Mouse (Mus musculus): ENCODE data around the gene Rad54l. TPM values are rescaled to one million over a fixed set of nuclear protein-coding genes. Genes with fewer than 3 reads are reported as not detected.

The Rad54l gene
- polyA plus RNA-seq, 1 experiment from 2014 or later = 79.2 TPM

DNA sequence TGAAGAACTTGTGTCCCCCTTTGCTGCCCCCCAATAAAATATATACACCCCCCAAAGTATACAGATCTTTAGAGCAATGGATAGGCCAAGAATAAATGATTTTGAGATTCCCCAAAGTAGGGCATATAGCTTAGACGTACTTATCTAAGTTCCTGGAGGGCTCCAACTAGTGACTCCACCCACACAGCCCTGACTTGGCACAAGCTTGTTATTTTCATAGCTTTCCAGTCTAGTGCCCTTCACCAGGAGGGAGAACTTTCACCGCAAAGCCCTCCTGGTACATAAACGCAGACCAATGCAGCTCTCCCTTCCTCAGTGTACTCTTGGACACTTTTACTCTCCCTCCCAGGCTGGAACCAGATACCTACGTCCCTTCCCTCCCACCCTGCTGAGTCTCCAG is 38.7 kb upstream of the Rad54l start:
- Histone ChIP-seq H3K4me1 (replicated peaks; ENCODE audit: control insufficient read depth, insufficient read depth, low read length) (no peaks in the 10 kb centered on the region), H3K27ac (ENCODE audit: low read depth, low read length) (no peak overlapping the region), H3K36me3 (ENCODE audit: control insufficient read depth, insufficient read depth, low read length) (peaks cover 2% of the 10 kb centered on the region; the same call in 1 of the 2 replicates), H3K4me2 (ENCODE audit: low read depth, low read length, severe bottlenecking) (no peak overlapping the region), H3K9me3 (ENCODE audit: control insufficient read depth, low read length) (no peaks in the 10 kb centered on the region), H3K27me3 (ENCODE audit: control insufficient read depth, insufficient read depth, low read length) (no peaks in the 10 kb centered on the region), H3K4me3 (ENCODE audit: low read depth, low read length) (no peak overlapping the region), H3K9ac (ENCODE audit: low read length) (no peak overlapping the region)
- WGBS = 88% methylated on average over 4 of the region's 4 CpGs
- DNase-seq (ENCODE audit: low spot score) (no peak), ATAC-seq (replicated peaks; ENCODE audit: low FRiP score) (no peak)

DNA sequence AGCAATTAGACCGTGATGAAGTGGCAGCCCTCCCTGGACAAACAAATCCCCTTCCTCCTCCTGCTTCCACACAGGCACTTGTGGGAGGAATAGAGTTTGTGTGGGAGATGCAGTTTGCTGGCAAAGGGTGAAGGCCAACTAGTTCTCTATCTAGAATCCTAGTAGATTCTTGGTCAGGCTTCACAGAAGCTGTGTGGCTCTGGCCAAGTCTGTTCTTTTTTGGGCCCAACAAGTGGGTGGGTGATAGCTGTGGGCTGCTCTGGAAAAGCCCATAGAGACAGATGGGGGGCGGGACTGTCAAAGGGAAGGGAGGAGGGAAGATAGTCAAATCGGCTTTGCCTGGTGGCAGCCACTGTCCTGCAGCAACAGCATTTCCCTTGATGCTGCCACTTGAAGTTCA is 37.3 kb upstream of the Rad54l start:
- Histone ChIP-seq H3K27me3 (ENCODE audit: control insufficient read depth, insufficient read depth, low read length) (no peaks in the 10 kb centered on the region), H3K36me3 (ENCODE audit: control insufficient read depth, insufficient read depth, low read length) (peaks cover 8% of the 10 kb centered on the region; the same call in 1 of the 2 replicates), H3K9me3 (ENCODE audit: control insufficient read depth, low read length) (no peaks in the 10 kb centered on the region), H3K27ac (ENCODE audit: low read depth, low read length) (no peak overlapping the region), H3K9ac (ENCODE audit: low read length) (no peak overlapping the region), H3K4me1 (replicated peaks; ENCODE audit: control insufficient read depth, insufficient read depth, low read length) (no peaks in the 10 kb centered on the region), H3K4me3 (ENCODE audit: low read depth, low read length) (no peak overlapping the region), H3K4me2 (ENCODE audit: low read depth, low read length, severe bottlenecking) (no peak overlapping the region)
- 91% methylated on average over 3 of the region's 3 CpGs for WGBS
- DNase-seq (ENCODE audit: low spot score) = no peak
- no peak for ATAC-seq (replicated peaks; ENCODE audit: low FRiP score)

DNA sequence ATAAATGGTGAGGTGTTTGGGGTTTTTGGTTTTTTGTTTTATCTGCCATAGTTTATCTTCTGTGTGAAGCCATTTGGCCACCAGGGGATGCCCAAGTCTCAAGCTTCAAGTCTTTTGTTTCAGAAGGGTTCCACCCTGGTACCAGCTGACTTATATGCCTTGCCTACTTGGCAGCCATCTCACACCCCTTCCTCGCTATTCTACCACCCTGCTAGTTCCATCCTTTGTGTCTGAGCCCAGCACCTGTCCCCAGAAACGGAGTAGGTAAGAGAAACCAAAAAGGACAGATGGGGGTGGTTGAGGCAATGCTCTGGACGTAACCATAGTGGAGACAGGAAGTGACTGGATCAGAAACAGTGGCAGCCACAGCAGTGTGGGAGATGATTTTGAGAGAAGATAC is 36.4 kb upstream of the Rad54l start:
- H3K36me3 ChIP-seq (ENCODE audit: control insufficient read depth, insufficient read depth, low read length) = peaks cover 8% of the 10 kb centered on the region; the same call in 1 of the 2 replicates
- WGBS = 83% methylated on average over 3 of the region's 3 CpGs

DNA sequence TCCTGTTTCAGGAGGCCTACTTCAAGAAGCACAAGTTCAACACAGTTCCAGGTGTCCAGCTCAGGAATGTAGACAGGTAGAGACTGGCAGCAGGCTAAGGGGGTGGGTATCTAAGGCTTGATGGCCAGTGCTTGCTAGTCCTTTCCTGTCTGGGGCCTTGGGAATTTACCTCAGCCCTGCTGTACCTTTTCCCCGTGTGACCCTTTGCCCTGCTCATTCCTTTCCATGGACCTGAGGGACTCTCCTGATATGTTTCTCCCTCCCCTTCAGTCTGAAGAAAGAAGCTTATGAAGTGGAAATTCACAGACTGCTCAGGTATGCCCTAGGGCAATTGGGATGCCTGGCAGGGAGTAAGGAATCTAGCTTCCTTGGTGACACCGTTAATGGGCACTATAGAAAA is 34.4 kb upstream of the Rad54l start:
- Histone ChIP-seq H3K9me3 (ENCODE audit: control insufficient read depth, low read length) (no peaks in the 10 kb centered on the region), H3K36me3 (ENCODE audit: control insufficient read depth, insufficient read depth, low read length) (peaks cover 13% of the 10 kb centered on the region; the same call in 1 of the 2 replicates), H3K27ac (ENCODE audit: low read depth, low read length) (no peak overlapping the region), H3K4me3 (ENCODE audit: low read depth, low read length) (no peak overlapping the region), H3K4me2 (ENCODE audit: low read depth, low read length, severe bottlenecking) (no peak overlapping the region), H3K27me3 (ENCODE audit: control insufficient read depth, insufficient read depth, low read length) (no peaks in the 10 kb centered on the region), H3K9ac (ENCODE audit: low read length) (no peak overlapping the region), H3K4me1 (replicated peaks; ENCODE audit: control insufficient read depth, insufficient read depth, low read length) (no peaks in the 10 kb centered on the region)
- ATAC-seq (replicated peaks; ENCODE audit: low FRiP score) = no peak
- 86% methylated on average over 2 of the region's 2 CpGs for WGBS
- DNase-seq (ENCODE audit: low spot score) = no peak

More for the DNA sequence above, 36.4 kb upstream of the Rad54l start:
- DNase-seq (ENCODE audit: low spot score) (no peak), ATAC-seq (replicated peaks; ENCODE audit: low FRiP score) (no peak)
- no peak overlapping the region for H3K4me2 ChIP-seq (ENCODE audit: low read depth, low read length, severe bottlenecking)
- H3K9ac ChIP-seq (ENCODE audit: low read length) = no peak overlapping the region
- H3K4me3 ChIP-seq (ENCODE audit: low read depth, low read length) = no peak overlapping the region
- no peak overlapping the region for H3K27ac ChIP-seq (ENCODE audit: low read depth, low read length)
- H3K27me3 ChIP-seq (ENCODE audit: control insufficient read depth, insufficient read depth, low read length) = no peaks in the 10 kb centered on the region
- no peaks in the 10 kb centered on the region for H3K9me3 ChIP-seq (ENCODE audit: control insufficient read depth, low read length)
- H3K4me1 ChIP-seq (replicated peaks; ENCODE audit: control insufficient read depth, insufficient read depth, low read length) = no peaks in the 10 kb centered on the region

DNA sequence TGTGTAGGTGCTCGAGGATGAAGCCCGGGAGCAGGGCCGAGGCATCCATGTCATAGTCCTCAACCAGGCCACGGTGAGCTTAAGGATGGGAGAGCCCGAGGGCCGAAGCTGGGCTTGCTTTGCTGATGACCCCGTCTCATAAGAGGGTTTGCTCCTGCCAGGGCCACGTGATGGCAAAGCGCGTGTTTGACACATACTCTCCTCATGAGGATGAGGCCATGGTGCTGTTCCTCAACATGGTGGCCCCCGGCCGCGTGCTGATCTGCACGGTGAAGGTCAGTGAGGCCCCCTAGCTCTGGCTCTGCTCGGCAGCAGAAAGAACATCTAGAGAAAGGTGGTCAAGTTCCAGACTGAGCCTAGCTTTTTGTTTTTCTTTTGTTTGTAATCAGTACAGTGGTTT is 29.2 kb upstream of the Rad54l start:
- no peak for DNase-seq (ENCODE audit: low spot score)
- peaks cover 6% of the 10 kb centered on the region for H3K4me1 ChIP-seq (replicated peaks; ENCODE audit: control insufficient read depth, insufficient read depth, low read length)
- H3K36me3 ChIP-seq (ENCODE audit: control insufficient read depth, insufficient read depth, low read length) = peaks cover 10% of the 10 kb centered on the region; the same call in 1 of the 2 replicates
- H3K9ac ChIP-seq (ENCODE audit: low read length) = no peak overlapping the region
- H3K4me3 ChIP-seq (ENCODE audit: low read depth, low read length) = no peak overlapping the region
- WGBS = 95% methylated on average over 15 of the region's 15 CpGs
- no peak overlapping the region for H3K4me2 ChIP-seq (ENCODE audit: low read depth, low read length, severe bottlenecking)
- H3K27me3 ChIP-seq (ENCODE audit: control insufficient read depth, insufficient read depth, low read length) = no peaks in the 10 kb centered on the region
- no peak for ATAC-seq (replicated peaks; ENCODE audit: low FRiP score)
- H3K9me3 ChIP-seq (ENCODE audit: control insufficient read depth, low read length) = no peaks in the 10 kb centered on the region
- no peak overlapping the region for H3K27ac ChIP-seq (ENCODE audit: low read depth, low read length)

DNA sequence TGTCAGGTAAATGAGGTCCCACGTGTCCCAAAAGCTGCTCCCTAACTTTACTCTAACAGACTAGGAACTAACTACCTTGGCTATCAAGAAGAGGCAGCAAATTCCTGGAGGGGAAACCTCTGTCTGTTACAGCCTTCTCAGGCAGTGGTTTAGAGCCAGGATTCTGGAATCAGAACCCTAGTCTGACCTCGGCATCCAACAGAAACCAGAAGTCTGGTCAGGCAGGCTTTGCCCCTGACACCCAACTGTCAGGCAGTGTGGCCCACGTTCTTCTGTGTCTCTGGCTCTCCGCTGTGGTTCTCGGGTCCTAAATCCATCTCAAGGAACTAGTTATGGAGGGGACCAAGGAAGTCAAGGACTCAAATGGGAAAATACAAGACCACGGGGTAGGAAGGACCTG is 27.7 kb upstream of the Rad54l start, which contains the start of gene Lurap1:
TSS of gene Lurap1 (minus strand) at position 101 of the 400 bp plus-strand sequence.
- DNase-seq (ENCODE audit: low spot score) (no peak), ATAC-seq (replicated peaks; ENCODE audit: low FRiP score) (no peak)
- Histone ChIP-seq H3K9ac (ENCODE audit: low read length) (peak within 1 kb of the TSS; percentile 95), H3K4me2 (ENCODE audit: low read depth, low read length, severe bottlenecking) (peak within 1 kb of the TSS; percentile 76), H3K27me3 (ENCODE audit: control insufficient read depth, insufficient read depth, low read length) (no peaks in the 10 kb centered on the region), H3K27ac (ENCODE audit: low read depth, low read length) (peak within 1 kb of the TSS; percentile 59), H3K4me1 (replicated peaks; ENCODE audit: control insufficient read depth, insufficient read depth, low read length) (peaks cover 6% of the 10 kb centered on the region), H3K4me3 (ENCODE audit: low read depth, low read length) (peak within 1 kb of the TSS; percentile 68), H3K36me3 (ENCODE audit: control insufficient read depth, insufficient read depth, low read length) (peaks cover 5% of the 10 kb centered on the region; the same call in 1 of the 2 replicates), H3K9me3 (ENCODE audit: control insufficient read depth, low read length) (no peaks in the 10 kb centered on the region)
- 81% methylated on average over 6 of the region's 6 CpGs for WGBS

DNA sequence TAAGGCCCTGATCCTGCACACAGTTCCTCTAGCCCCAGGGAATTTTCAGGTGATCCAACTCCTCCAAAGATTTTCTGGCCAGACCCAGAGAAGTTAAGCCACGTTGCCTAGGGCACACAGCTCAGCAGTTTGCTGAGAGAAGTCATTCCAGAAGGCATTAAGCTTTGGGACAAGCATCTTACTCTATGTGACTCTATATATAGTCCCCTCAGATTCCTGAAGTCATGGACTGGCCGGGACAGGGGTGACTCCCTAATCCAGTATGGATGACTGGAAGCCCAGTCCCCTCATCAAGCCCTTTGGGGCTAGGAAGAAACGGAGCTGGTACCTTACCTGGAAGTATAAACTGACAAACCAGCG is 27.4 kb upstream of the Rad54l start:
- Histone ChIP-seq H3K36me3 (ENCODE audit: control insufficient read depth, insufficient read depth, low read length) (peaks cover 5% of the 10 kb centered on the region; the same call in 1 of the 2 replicates), H3K9me3 (ENCODE audit: control insufficient read depth, low read length) (no peaks in the 10 kb centered on the region), H3K4me1 (replicated peaks; ENCODE audit: control insufficient read depth, insufficient read depth, low read length) (peaks cover 6% of the 10 kb centered on the region), H3K27me3 (ENCODE audit: control insufficient read depth, insufficient read depth, low read length) (no peaks in the 10 kb centered on the region), H3K4me2 (ENCODE audit: low read depth, low read length, severe bottlenecking) (peak overlapping the region; percentile 76), H3K4me3 (ENCODE audit: low read depth, low read length) (peak overlapping the region; percentile 68), H3K27ac (ENCODE audit: low read depth, low read length) (peak overlapping the region; percentile 50), H3K9ac (ENCODE audit: low read length) (peak overlapping the region; percentile 95)
- DNase-seq (ENCODE audit: low spot score) (no peak), ATAC-seq (replicated peaks; ENCODE audit: low FRiP score) (peak; percentile 25; the same call in 1 of the 2 replicates)
- 21% methylated on average over 4 of the region's 4 CpGs for WGBS

DNA sequence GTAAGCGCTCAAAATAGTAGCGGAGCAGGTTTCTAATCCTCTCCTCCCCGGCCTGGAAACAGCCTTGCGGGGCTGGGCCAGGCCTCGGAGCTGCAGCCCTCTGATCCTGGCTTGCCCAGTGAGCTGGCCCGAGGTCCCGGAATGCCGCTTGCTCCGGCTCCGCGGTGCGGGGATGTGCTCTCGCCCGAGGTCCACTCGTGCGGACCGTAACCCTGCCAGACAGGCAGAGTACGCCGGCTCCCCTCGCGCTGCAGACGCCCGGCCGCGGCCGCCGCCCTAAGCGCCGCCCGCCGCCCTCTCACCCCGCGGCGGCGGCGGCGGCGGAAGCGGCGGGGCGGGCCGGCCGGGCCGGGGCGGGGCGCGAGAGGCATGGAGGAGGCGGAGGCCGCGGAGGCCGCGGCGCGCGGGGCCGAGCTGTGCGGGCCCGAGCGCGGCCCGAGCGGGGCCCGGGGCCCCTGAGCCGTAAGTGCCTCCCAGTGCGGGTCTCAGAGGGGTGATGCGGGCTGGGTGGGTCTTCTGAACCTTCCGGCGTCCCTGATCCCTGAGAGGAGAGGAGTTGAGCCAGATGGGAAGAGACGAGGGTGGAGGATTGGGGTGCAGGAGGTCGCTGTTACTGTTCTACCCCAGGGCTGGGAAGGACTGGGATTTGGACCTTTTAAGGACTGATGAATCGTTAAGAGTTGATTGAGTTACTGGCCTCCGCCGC is 26.8 kb upstream of the Rad54l start:
- H3K9ac ChIP-seq (ENCODE audit: low read length) = peak overlapping the region; percentile 95
- whole genome bisulfite sequencing = under 1% methylated on average over 60 of the region's 73 CpGs
- no peaks in the 10 kb centered on the region for H3K27me3 ChIP-seq (ENCODE audit: control insufficient read depth, insufficient read depth, low read length)
- ATAC-seq (replicated peaks; ENCODE audit: low FRiP score) (peak; percentile 90), DNase-seq (ENCODE audit: low spot score) (peak; percentile 85)
- H3K4me1 ChIP-seq (replicated peaks; ENCODE audit: control insufficient read depth, insufficient read depth, low read length) = peaks cover 6% of the 10 kb centered on the region
- peak overlapping the region; percentile 59 for H3K27ac ChIP-seq (ENCODE audit: low read depth, low read length)
- peaks cover 5% of the 10 kb centered on the region; the same call in 1 of the 2 replicates for H3K36me3 ChIP-seq (ENCODE audit: control insufficient read depth, insufficient read depth, low read length)
- H3K9me3 ChIP-seq (ENCODE audit: control insufficient read depth, low read length) = no peaks in the 10 kb centered on the region
- H3K4me2 ChIP-seq (ENCODE audit: low read depth, low read length, severe bottlenecking) = peak overlapping the region; percentile 76
- peak overlapping the region; percentile 68 for H3K4me3 ChIP-seq (ENCODE audit: low read depth, low read length)

DNA sequence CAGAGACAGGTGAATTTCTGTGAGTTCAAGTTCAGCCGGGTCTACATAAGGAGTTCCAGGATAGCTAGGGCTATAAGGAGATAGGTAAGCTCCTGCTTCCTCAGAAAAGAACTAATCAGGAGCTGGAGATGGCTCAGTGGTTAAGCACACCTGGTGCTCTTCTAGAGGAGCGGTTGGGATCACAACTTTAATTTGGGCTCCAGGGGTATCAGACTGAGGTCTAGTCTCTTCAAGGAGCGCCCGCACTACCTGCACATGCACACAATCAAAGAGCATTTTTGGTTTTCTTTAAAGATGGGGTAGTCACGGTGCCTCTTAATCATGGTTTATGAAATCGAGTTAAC is 26.3 kb upstream of the Rad54l start:
- Histone ChIP-seq H3K4me3 (ENCODE audit: low read depth, low read length) (peak overlapping the region; percentile 68), H3K4me2 (ENCODE audit: low read depth, low read length, severe bottlenecking) (peak overlapping the region; percentile 76), H3K9me3 (ENCODE audit: control insufficient read depth, low read length) (no peaks in the 10 kb centered on the region), H3K9ac (ENCODE audit: low read length) (peak overlapping the region; percentile 95), H3K27me3 (ENCODE audit: control insufficient read depth, insufficient read depth, low read length) (no peaks in the 10 kb centered on the region), H3K4me1 (replicated peaks; ENCODE audit: control insufficient read depth, insufficient read depth, low read length) (peaks cover 6% of the 10 kb centered on the region), H3K27ac (ENCODE audit: low read depth, low read length) (no peak overlapping the region), H3K36me3 (ENCODE audit: control insufficient read depth, insufficient read depth, low read length) (peaks cover 5% of the 10 kb centered on the region; the same call in 1 of the 2 replicates)
- DNase-seq (ENCODE audit: low spot score) (no peak), ATAC-seq (replicated peaks; ENCODE audit: low FRiP score) (0 out of 2 replicates have a peak, but pooled peaks have one; percentile 8)
- WGBS = 22% methylated on average over 6 of the region's 6 CpGs
